Mouse (Mus musculus) G1E (cell line): ENCODE measurements around the gene Grn. TPM values are rescaled to one million over a fixed set of nuclear protein-coding genes. Genes with fewer than 3 reads are reported as not detected.

ENCODE experiments used
- ATAC-seq: 2 replicates; pipeline ENCODE4 v1.8.0; 2016; ENCODE audit warnings: mild to moderate bottlenecking; ENCODE audit not compliant: insufficient number of reproducible peaks, poor library complexity, low FRiP score, severe bottlenecking; ENCODE audit errors: extremely low read depth
- DNase-seq: peaks from one replicate; pipeline ENCODE4 v3.0.0; 2012; ENCODE audit warnings: low spot score
- H3K27me3 ChIP-seq: 2 replicates; pipeline ENCODE4 v1.6.1; 2012; ENCODE audit warnings: mild to moderate bottlenecking, low read length, inconsistent platforms; ENCODE audit not compliant: insufficient read depth
- H3K36me3 ChIP-seq: replicated peaks from 2 replicates; pipeline ENCODE3; 2012; ENCODE audit warnings: mild to moderate bottlenecking, inconsistent platforms
- H3K4me1 ChIP-seq: 2 replicates; pipeline ENCODE4 v1.6.1; 2012; ENCODE audit warnings: low read depth, low read length, inconsistent platforms, mixed read lengths; ENCODE audit not compliant: insufficient read depth
- H3K4me3 ChIP-seq: 2 replicates; pipeline ENCODE4 v1.5.1; 2012; ENCODE audit warnings: low read depth, mild to moderate bottlenecking, inconsistent platforms, low read length, moderate library complexity, mixed read lengths
- H3K9me3 ChIP-seq: replicated peaks from 2 replicates; pipeline ENCODE4 v1.6.1; 2012; ENCODE audit warnings: inconsistent platforms
- CTCF ChIP-seq: IDR thresholded peaks from 2 replicates; pipeline ENCODE4 v1.5.1; 2012; ENCODE audit warnings: low read depth, low read length, inconsistent platforms, mixed read lengths
- GATA1 ChIP-seq: IDR thresholded peaks from 2 replicates; pipeline ENCODE4 v1.6.1; 2012; ENCODE audit warnings: borderline replicate concordance, low read length, inconsistent platforms, mixed read lengths
- GATA2 ChIP-seq: IDR thresholded peaks from 2 replicates; pipeline ENCODE4 v1.6.1; 2012; ENCODE audit warnings: low read depth, low read length, inconsistent platforms, borderline replicate concordance
- POLR2AphosphoS5 ChIP-seq: IDR thresholded peaks from 2 replicates; pipeline ENCODE4 v1.6.1; 2012; ENCODE audit warnings: low read depth, low read length, inconsistent platforms; ENCODE audit not compliant: insufficient replicate concordance
- TAL1 ChIP-seq: conservative IDR thresholded peaks from 2 replicates; pipeline ENCODE4 v1.6.1; 2012; ENCODE audit warnings: low read depth, low read length, inconsistent platforms, mixed read lengths
- polyA plus RNA-seq: library from polyadenylated mRNA; stranded (reverse); fragments of >175 nt; gene quantifications from 2 replicates; pipeline ENCODE4 v1.2.3, GENCODE M21; 2012
- total RNA-seq, 2 experiments: library from RNA; stranded (forward) in 1 of 2; stranded (reverse) in 1 of 2; fragments of 200-1000 nt in 1 of 2; fragments of >200 nt in 1 of 2; fragmentation: Nextera tagmentation in 1 of 2; gene quantifications; 2 replicates each; pipeline ENCODE4 v1.2.3; 2014 to 2017

Grn gene
- total and polyA plus RNA-seq, 3 experiments: 21.1 to 65.8 (median 46.0) TPM

- H3K36me3 ChIP-seq: no peaks in the 10 kb centered on the region
- no peaks in the 10 kb centered on the region for H3K9me3 ChIP-seq
- H3K4me3 ChIP-seq: no peak overlapping the region
- TF ChIP-seq TAL1 (no peak), GATA2 (no peak), GATA1 (no peak), CTCF (no peak)
- peaks cover 83% of the 10 kb centered on the region for H3K27me3 ChIP-seq
- DNase-seq (no peak), ATAC-seq (no peak)
- H3K4me1 ChIP-seq: peaks cover 14% of the 10 kb centered on the region
Observed at GRCm38 (mm10) chr11:102445891-102446361, 15.8 kb downstream of the Grn start.

- Histone ChIP-seq H3K4me1 (peaks cover 14% of the 10 kb centered on the region), H3K9me3 (no peaks in the 10 kb centered on the region), H3K36me3 (no peaks in the 10 kb centered on the region), H3K4me3 (peak overlapping the region; percentile 57; the same call in 1 of the 2 replicates), H3K27me3 (peaks cover 80% of the 10 kb centered on the region)
- TF ChIP-seq POLR2AphosphoS5 (no peak), TAL1 (no peak), CTCF (no peak), GATA1 (no peak), GATA2 (no peak)
- no peak for ATAC-seq
- no peak for DNase-seq
Observed at GRCm38 (mm10) chr11:102446581-102447461, 16.7 kb downstream of the Grn start.

- no peak for ATAC-seq
- peaks cover 82% of the 10 kb centered on the region for H3K27me3 ChIP-seq
- peaks cover 14% of the 10 kb centered on the region for H3K4me1 ChIP-seq
- no peaks in the 10 kb centered on the region for H3K36me3 ChIP-seq
- H3K9me3 ChIP-seq: no peaks in the 10 kb centered on the region
- no peak for DNase-seq
- TF ChIP-seq CTCF (no peak), GATA1 (no peak), POLR2AphosphoS5 (no peak), TAL1 (no peak), GATA2 (no peak)
- peak within 1 kb of the TSS; percentile 57; the same call in 1 of the 2 replicates for H3K4me3 ChIP-seq
Observed at GRCm38 (mm10) chr11:102447497-102447896, 17.4 kb downstream of the Grn start, which contains the start of gene Fam171a2. Gene Fam171a2, minus strand, starts transcription at chr11:102447682.

- DNase-seq: no peak
- Histone ChIP-seq H3K4me1 (peaks cover 14% of the 10 kb centered on the region), H3K36me3 (no peaks in the 10 kb centered on the region), H3K27me3 (peaks cover 81% of the 10 kb centered on the region), H3K9me3 (no peaks in the 10 kb centered on the region), H3K4me3 (no peak overlapping the region)
- no peak for TF ChIP-seq CTCF
- no peak for ATAC-seq
Observed at GRCm38 (mm10) chr11:102448327-102448726, 18.2 kb downstream of the Grn start.

GRCm38 (mm10) chr11:102449043-102450008, 19.2 kb downstream of the Grn start:
- H3K4me1 ChIP-seq: peaks cover 11% of the 10 kb centered on the region
- H3K27me3 ChIP-seq: peaks cover 72% of the 10 kb centered on the region
- ATAC-seq: no peak
- DNase-seq: no peak
- H3K36me3 ChIP-seq: no peaks in the 10 kb centered on the region
- no peak overlapping the region for H3K4me3 ChIP-seq
- TF ChIP-seq POLR2AphosphoS5 (no peak), GATA1 (no peak), GATA2 (no peak), TAL1 (no peak), CTCF (no peak)
- no peaks in the 10 kb centered on the region for H3K9me3 ChIP-seq

- no peaks in the 10 kb centered on the region for H3K9me3 ChIP-seq
- H3K27me3 ChIP-seq: peaks cover 61% of the 10 kb centered on the region
- DNase-seq (no peak), ATAC-seq (no peak)
- no peak for TF ChIP-seq TAL1
- TF ChIP-seq CTCF: no peak
- no peak for TF ChIP-seq GATA2
- peaks cover 17% of the 10 kb centered on the region for H3K4me1 ChIP-seq
- H3K4me3 ChIP-seq: no peak overlapping the region
- peaks cover 14% of the 10 kb centered on the region for H3K36me3 ChIP-seq
Observed at GRCm38 (mm10) chr11:102453131-102453530, 23.0 kb downstream of the Grn start.
